Mouse (Mus musculus) spleen, postnatal 14 days (tissue): ENCODE measurements around the gene Pdzd7.
"Not testable (repeated sequence)": the region's sequence is repeated elsewhere in the genome, so short reads cannot be mapped to it uniquely, and the experiment has no call there.

Source experiments
- DNase-seq, 2 experiments: peaks; one replicate each; pipeline ENCODE4 v3.0.0; 2021 to 2022; ENCODE audit warnings: low spot score in 2 of 2

Pdzd7 gene

GRCm38 (mm10) chr19:45058841-45059240 is 13.3 kb upstream of the Pdzd7 start:
- DNase-seq = no peak

DNA sequence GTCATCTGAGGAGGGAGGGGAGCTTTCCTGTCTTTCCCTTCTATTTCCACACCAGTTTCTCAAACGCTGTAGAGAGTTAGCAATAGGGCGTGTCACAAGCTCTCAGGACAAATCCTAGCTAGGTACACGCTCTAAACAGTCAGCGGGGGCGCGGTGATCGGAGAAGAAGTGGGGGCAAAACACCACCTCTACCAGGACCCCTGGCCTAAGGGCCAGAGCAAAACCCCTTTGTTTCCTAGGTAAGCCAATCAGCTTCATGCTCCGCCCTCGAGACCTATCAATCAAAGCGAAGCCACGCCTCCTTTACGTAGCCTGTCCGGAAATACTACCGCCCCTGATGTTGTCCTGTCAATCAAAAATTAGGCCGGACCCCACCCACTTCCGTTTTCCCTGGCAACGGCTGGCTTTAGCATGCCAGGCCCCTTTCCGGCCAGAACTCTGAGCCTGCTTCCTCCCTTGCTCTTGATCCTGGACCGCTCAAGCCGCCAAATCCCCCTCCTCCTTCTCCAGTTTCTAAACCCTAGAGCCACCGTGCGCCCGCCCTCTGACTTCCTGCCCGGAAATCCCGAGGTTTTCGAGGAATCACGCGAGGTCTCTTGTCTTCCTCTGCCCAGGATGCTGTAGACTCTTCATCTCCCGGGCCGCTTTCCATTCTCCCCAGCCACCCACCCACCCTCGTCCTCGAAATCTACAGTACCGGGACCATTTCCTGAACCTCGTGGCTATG is 12.8 kb upstream of the Pdzd7 start:
- DNase-seq = peak; percentile 78 to 87

- no peak for DNase-seq
These were observed 12.2 kb upstream of the Pdzd7 start for GRCm38 (mm10) chr19:45057724-45058112.

- no peak for DNase-seq
These were observed 11.6 kb upstream of the Pdzd7 start for GRCm38 (mm10) chr19:45056908-45057698.

GRCm38 (mm10) chr19:45056364-45056763 is 10.8 kb upstream of the Pdzd7 start:
- no peak for DNase-seq

GRCm38 (mm10) chr19:45054892-45055690 is 9.6 kb upstream of the Pdzd7 start:
- no peak for DNase-seq

DNA sequence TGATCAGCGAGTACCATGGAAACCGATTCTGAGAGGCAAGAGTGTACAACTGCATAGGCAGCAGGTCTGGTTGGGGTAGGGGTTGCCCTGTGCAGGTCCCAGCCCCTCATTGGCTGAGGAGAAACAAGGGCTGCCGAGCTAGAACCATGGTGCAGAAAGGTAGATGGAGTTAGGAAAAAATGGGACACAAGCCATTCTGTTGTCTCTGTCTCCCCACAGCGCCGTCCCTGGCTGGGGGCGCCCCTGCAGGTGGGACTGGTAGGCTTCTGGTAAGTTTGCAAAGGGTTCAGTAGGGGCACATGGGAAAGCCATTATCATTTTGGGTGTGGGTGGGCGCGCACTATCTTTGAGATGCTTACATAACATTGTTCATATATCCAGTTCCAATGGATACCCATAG is 7.9 kb upstream of the Pdzd7 start:
- DNase-seq = no peak

GRCm38 (mm10) chr19:45049523-45049922 is 4.0 kb upstream of the Pdzd7 start:
- no peak for DNase-seq

GRCm38 (mm10) chr19:45048644-45049365 is 3.3 kb upstream of the Pdzd7 start:
- no peak for DNase-seq

- DNase-seq = no peak
These were observed 2.6 kb upstream of the Pdzd7 start for GRCm38 (mm10) chr19:45047935-45048643.

DNA sequence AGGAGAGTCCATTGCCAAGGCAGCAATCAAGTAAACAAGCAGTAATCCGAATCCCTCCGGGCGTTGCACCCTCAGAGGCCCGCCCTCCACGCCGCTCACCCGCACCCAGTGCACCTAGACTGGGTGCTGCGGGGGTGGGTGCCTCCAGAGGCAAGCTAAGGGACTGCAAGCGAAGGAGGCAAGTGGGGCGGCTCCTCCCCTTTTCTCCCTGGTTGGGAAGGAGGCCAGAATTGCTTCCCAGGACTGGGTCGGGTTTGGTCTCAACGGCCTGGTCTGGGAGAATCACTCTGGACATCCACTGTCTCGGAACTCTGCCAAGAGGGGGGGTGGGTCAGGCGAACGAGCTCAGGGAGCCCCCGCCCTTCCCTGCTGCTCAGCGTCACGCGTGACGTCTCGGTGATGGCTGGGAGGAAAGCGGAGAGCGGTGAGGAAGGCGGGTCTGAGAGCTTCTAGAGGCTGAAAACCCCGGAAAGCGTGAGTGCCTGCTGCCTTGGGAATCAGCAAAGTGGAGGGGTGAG is 2.0 kb upstream of the Pdzd7 start, which contains the start of gene Sfxn3:
TSS of gene Sfxn3 (plus strand) at position 87 of the 518 bp plus-strand sequence.
- DNase-seq = peak; percentile 68 to 76

DNA sequence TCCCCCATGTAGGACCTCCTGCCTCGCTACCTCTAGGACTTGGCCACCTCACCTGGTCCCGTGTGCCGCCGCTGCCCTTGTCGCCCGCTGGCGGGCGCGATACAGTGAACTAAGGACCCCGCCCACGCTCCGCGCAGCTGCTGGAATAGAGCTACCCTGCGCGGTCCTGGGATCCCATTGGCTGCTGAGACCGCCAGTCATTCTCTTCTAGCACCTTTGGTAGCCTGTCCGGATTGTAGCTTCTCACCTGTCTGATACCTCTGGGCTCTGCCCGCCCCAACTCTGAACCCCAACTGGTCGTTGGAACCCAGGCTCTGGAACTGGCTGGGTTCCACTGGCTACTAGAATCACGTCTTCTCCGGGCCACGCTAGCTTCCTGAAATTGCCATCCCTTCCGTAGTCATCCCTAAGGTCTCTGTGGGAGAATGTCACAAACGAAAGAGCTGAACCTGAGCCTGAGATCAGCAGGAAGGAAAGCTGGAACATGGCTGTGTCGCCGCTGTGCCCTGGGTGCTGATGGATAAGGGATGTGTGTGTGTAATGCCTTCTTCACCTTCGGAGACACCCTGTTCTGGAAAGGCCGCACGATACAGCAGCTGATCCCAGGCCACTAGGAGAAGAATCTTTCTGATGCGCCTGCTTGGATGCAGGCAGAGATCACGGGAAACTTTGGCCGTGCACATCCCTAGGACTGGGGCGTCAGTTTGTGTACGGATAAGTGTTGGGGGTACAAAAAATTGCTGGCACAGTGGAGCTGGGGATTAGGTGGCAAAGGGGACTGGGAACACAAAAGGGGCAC is 1.2 kb upstream of the Pdzd7 start:
- peak; percentile 49 to 57 for DNase-seq

DNA sequence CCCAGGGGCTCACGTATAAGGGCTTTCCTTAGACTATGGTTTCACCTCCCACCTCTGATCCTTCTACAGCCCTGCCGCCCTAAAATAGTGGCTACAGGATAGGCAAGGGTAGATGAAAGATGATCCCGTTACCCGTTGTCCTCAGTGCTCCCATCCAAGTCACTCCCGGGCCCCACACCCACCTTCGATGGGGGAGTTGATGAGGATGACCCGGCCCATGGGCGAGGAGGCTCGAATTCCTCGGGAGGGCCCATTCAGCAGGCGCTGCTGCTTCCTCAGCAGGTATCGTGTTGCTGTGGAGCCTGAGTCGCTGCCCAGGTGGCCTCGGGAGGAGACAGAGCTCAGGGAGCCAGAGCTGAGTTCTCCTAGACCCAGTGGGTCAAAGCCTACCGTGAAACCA is 281 bp downstream of the Pdzd7 start:
- no peak for DNase-seq

DNA sequence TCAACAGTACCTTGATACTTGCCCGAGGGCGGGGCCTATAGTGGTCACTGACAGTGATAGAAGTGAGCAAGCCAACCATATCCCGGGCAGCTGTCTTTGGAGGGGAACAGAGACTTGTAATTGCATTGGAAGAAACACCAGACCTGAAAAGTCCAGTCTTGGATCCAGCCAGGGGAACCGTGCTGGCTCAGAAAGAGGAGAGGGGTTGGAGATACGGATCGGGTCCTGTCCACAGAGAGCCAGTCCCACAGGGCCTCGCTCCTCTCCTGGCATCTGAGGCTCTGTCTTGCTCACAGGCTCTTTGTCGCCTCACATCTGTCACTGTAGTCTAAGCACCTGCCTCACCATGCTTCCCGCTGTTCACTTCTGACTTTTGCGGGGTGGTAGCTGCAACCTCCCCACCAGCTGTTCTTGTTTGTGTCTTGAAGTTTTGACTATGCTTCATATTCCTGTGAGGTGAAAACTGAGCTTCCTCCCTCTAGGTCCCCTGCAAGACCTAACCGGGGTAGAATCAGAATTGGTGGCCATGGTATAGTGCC is 1.1 kb downstream of the Pdzd7 start:
- DNase-seq = no peak

GRCm38 (mm10) chr19:45040214-45040613 is 5.3 kb downstream of the Pdzd7 start:
- DNase-seq = no peak

DNA sequence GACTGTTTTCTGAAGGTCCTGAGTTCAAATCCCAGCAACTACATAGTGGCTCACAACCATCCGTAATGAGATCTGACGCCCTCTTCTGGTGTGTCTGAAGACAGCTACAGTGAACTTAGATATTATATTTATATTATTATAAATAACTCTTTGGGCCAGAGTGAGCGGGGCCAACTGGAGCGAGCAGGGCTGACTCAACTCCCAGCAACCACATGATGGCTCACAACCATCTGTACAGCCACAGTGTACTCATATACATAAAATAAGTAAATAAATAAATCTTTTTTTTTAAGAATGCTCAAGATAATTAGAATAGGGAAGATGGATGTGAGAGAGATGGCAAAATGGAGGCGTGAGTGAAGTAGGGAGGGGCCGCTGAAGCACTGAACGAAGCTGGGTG is 7.3 kb downstream of the Pdzd7 start:
- not testable (repeated sequence) for DNase-seq

GRCm38 (mm10) chr19:45036867-45037266 is 8.7 kb downstream of the Pdzd7 start:
- DNase-seq = peak in 1 of 2 experiments; percentile 48

- no peak for DNase-seq
These were observed 12.8 kb downstream of the Pdzd7 start for GRCm38 (mm10) chr19:45032570-45033332.

DNA sequence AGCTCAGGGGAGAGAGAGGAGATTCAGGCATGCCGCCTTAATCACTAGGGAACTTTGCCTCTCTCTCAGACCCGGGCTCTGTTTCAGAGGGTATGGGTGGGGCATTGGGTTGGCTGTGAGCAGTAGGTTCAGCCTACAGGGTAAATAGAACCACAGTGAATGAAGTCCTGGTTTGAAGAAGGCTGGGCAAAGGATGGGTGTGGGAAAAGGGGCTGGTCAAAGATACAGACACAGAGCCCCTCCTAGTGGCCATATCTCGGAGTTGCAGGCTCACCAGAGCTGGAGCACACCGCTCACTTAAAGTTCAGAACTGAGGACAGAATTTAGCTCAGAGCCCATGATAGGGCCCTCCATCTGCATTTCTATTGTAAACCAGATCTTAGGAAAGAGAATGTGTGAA is 13.7 kb downstream of the Pdzd7 start:
- peak; percentile 38 to 62 for DNase-seq
